7 mouse cellular contexts compared by ENCODE assay signal in genomic region chr11:78190041-78190440, GRCm38 (mm10). TPM values are rescaled to one million over a fixed set of nuclear protein-coding genes. Genes with fewer than 3 reads are reported as not detected.
DNase-seq lines count a peak whose midpoint lies in the region; ATAC-seq and TF ChIP-seq lines count a peak whose summit lies in the region.

No protein-coding gene starts in this region.

- no peak for DNase-seq in ES-E14 (ENCODE audit: low read depth, low spot score)
- DNase-seq in embryonic facial prominence, embryonic 11.5 days (ENCODE audit: low spot score) = peak; percentile 22
- no peak for DNase-seq in liver, postnatal 0 days
- DNase-seq in adrenal gland, postnatal 25 days = no peak
- no peak for DNase-seq in yolk sac, embryonic 10.5 days (ENCODE audit: low spot score)
- DNase-seq in adrenal gland, adult 8-10 months = no peak

- no peak for TF ChIP-seq CTCF in intestine, postnatal 0 days (IDR thresholded peaks at IDR 0.05; ENCODE audit: low read depth)
- TF ChIP-seq CTCF in liver, postnatal 0 days (IDR thresholded peaks at IDR 0.05; ENCODE audit: low read depth) = no peak

- peak overlapping the region; percentile 88 to 94; a peak in 3 of 4 replicates for H3K4me3 ChIP-seq in ES-E14 (ENCODE audit: insufficient read depth in 1 of 2, low read depth in 1 of 2, low read length in 2 of 2, poor library complexity in 1 of 2, severe bottlenecking in 1 of 2)
- H3K4me3 ChIP-seq in embryonic facial prominence, embryonic 11.5 days (ENCODE audit: low read depth, low read length) = peak overlapping the region; percentile 79
- H3K4me3 ChIP-seq in intestine, postnatal 0 days (ENCODE audit: low read depth, low read length) = peak overlapping the region; percentile 68
- H3K4me3 ChIP-seq in liver, postnatal 0 days (ENCODE audit: low read depth, low read length) = peak overlapping the region; percentile 62; the same call in 1 of the 2 replicates

- H3K9me3 ChIP-seq in ES-E14 (ENCODE audit: control insufficient read depth, insufficient read depth, low read depth, low read length) = no peaks in the 10 kb centered on the region
- H3K9me3 ChIP-seq in embryonic facial prominence, embryonic 11.5 days (replicated peaks; ENCODE audit: control insufficient read depth, low read length) = no peaks in the 10 kb centered on the region
- no peaks in the 10 kb centered on the region for H3K9me3 ChIP-seq in intestine, postnatal 0 days (ENCODE audit: control insufficient read depth)
- H3K9me3 ChIP-seq in liver, postnatal 0 days (ENCODE audit: low read length) = no peaks in the 10 kb centered on the region

- no peaks in the 10 kb centered on the region for H3K27me3 ChIP-seq in embryonic facial prominence, embryonic 11.5 days (ENCODE audit: control insufficient read depth, insufficient read depth, low read length)
- peaks cover 3% of the 10 kb centered on the region; the same call in 1 of the 2 replicates for H3K27me3 ChIP-seq in intestine, postnatal 0 days (replicated peaks; ENCODE audit: control insufficient read depth, insufficient read depth, low read length)
- H3K27me3 ChIP-seq in liver, postnatal 0 days (ENCODE audit: insufficient read depth, low read length) = peaks cover 42% of the 10 kb centered on the region

- H3K27ac ChIP-seq in ES-E14 (ENCODE audit: insufficient read depth, low read depth, low read length, poor library complexity, severe bottlenecking) = no peak overlapping the region
- peak overlapping the region; percentile 99 for H3K27ac ChIP-seq in embryonic facial prominence, embryonic 11.5 days (replicated peaks; ENCODE audit: low read depth, low read length)
- H3K27ac ChIP-seq in intestine, postnatal 0 days (ENCODE audit: low read depth, low read length) = no peak overlapping the region
- no peak overlapping the region for H3K27ac ChIP-seq in liver, postnatal 0 days (ENCODE audit: low read depth)

- H3K36me3 ChIP-seq in ES-E14 (ENCODE audit: control insufficient read depth, insufficient read depth, low read length, poor library complexity, severe bottlenecking) = peaks cover 14% of the 10 kb centered on the region
- H3K36me3 ChIP-seq in embryonic facial prominence, embryonic 11.5 days (replicated peaks; ENCODE audit: control insufficient read depth, insufficient read depth, low read depth, low read length) = peaks cover 3% of the 10 kb centered on the region; the same call in 1 of the 2 replicates
- H3K36me3 ChIP-seq in intestine, postnatal 0 days (ENCODE audit: control insufficient read depth, insufficient read depth) = no peaks in the 10 kb centered on the region
- peaks cover 3% of the 10 kb centered on the region; the same call in 1 of the 2 replicates for H3K36me3 ChIP-seq in liver, postnatal 0 days (replicated peaks; ENCODE audit: insufficient read depth, low read length)

- in situ Hi-C loops in ES-E14 (cut with MboI; ENCODE audit: low sequenced_read_pairs in 2 of 2, unreplicated experiment in 2 of 2) = no loop called here

- WGBS in embryonic facial prominence, embryonic 11.5 days = 57% methylated on average over 6 of the region's 6 CpGs
- WGBS in intestine, postnatal 0 days = 40% methylated on average over 6 of the region's 6 CpGs
- 64% methylated on average over 6 of the region's 6 CpGs for WGBS in liver, postnatal 0 days (ENCODE audit: insufficient replicate concordance)

- TF ChIP-seq EP300 in liver, postnatal 0 days (IDR thresholded peaks at IDR 0.05; ENCODE audit: low read depth) = no peak

- H3K4me2 ChIP-seq in embryonic facial prominence, embryonic 11.5 days (ENCODE audit: low read depth, low read length) = peak overlapping the region; percentile 76
- H3K4me2 ChIP-seq in intestine, postnatal 0 days (replicated peaks; ENCODE audit: low read depth) = peak overlapping the region; percentile 94
- H3K4me2 ChIP-seq in liver, postnatal 0 days (ENCODE audit: low read depth, low read length) = peak overlapping the region; percentile 84

- H3K4me1 ChIP-seq in ES-E14 (ENCODE audit: control insufficient read depth in 2 of 2, insufficient read depth in 2 of 2, low read length in 2 of 2, poor library complexity in 1 of 2) = peaks cover 6 to 10% of the 10 kb centered on the region in 2 experiments
- no peaks in the 10 kb centered on the region; the same call in 1 of the 2 replicates for H3K4me1 ChIP-seq in embryonic facial prominence, embryonic 11.5 days (ENCODE audit: control insufficient read depth, insufficient read depth, low read length)
- H3K4me1 ChIP-seq in intestine, postnatal 0 days (replicated peaks; ENCODE audit: control insufficient read depth, insufficient read depth, low read length) = peaks cover 7% of the 10 kb centered on the region; the same call in 1 of the 2 replicates
- H3K4me1 ChIP-seq in liver, postnatal 0 days (ENCODE audit: insufficient read depth) = peaks cover 19% of the 10 kb centered on the region

- no peak overlapping the region for H3K9ac ChIP-seq in ES-E14 (ENCODE audit: insufficient read depth, low read depth, low read length, poor library complexity, severe bottlenecking)
- H3K9ac ChIP-seq in embryonic facial prominence, embryonic 11.5 days (replicated peaks; ENCODE audit: low read length) = peak overlapping the region; percentile 93
- no peak overlapping the region for H3K9ac ChIP-seq in intestine, postnatal 0 days (ENCODE audit: low read depth, low read length)
- no peak overlapping the region for H3K9ac ChIP-seq in liver, postnatal 0 days (replicated peaks)

- no peak for ATAC-seq in embryonic facial prominence, embryonic 11.5 days (replicated peaks; ENCODE audit: insufficient number of reproducible peaks, low FRiP score, low TSS enrichment, low read depth)
- ATAC-seq in intestine, postnatal 0 days = no peak
- no peak for ATAC-seq in liver, postnatal 0 days

TF ChIP-seq in ES-E14, 5 proteins besides CTCF, POLR2A, EP300 and RAD21:
- TF ChIP-seq HCFC1 (IDR thresholded peaks at IDR 0.05; ENCODE audit: borderline replicate concordance, insufficient read depth, low read length) (no peak), CHD2 (IDR thresholded peaks at IDR 0.05; ENCODE audit: low read depth, low read length) (no peak), MAFK (IDR thresholded peaks at IDR 0.05; ENCODE audit: insufficient read depth, low read depth, low read length) (no peak), ZC3H11A (IDR thresholded peaks at IDR 0.05; ENCODE audit: borderline replicate concordance, low read depth, low read length) (no peak)
TF ChIP-seq in ES-E14: peak in this region for 0.

RNA-seq across cellular contexts. Expression of gene Rab34, which starts 1.8 kb away (rescaled TPM):
- total RNA-seq in ES-E14 (2012; rRNA removed) = 33.8 and 36.1 TPM in 2 replicates
- 139 and 140 TPM in 2 replicates for polyA plus RNA-seq in embryonic facial prominence, embryonic 11.5 days (2014; fragmentation: Nextera tagmentation; extraction: Ambion mirVana)
- polyA plus RNA-seq in intestine, postnatal 0 days (2015; fragmentation: Nextera tagmentation; extraction: Ambion mirVana) = 33.9 and 35.4 TPM in 2 replicates
- 26.6 and 28.9 TPM in 2 replicates for polyA plus RNA-seq in liver, postnatal 0 days (2015; fragmentation: Nextera tagmentation; extraction: Ambion mirVana)
- total RNA-seq in adrenal gland, postnatal 25 days (2021) = 90.8 and 97.4 TPM in 2 replicates
- 100 to 1,000 TPM in 2 of 4 experiments, 10 to 100 TPM in 2; 72.8 to 116 (median 98.4) TPM for total RNA-seq in adrenal gland, adult 8-10 months (2022)

RNA-seq across cellular contexts. Expression of gene Proca1, which starts 3.2 kb away (rescaled TPM):
- total RNA-seq in ES-E14 (2012; rRNA removed) = 0.80 and 1.1 TPM in 2 replicates
- polyA plus RNA-seq in embryonic facial prominence, embryonic 11.5 days (2014; fragmentation: Nextera tagmentation; extraction: Ambion mirVana) = 1.2 and 1.7 TPM in 2 replicates
- 0.77 and 1.1 TPM in 2 replicates for polyA plus RNA-seq in intestine, postnatal 0 days (2015; fragmentation: Nextera tagmentation; extraction: Ambion mirVana)
- polyA plus RNA-seq in liver, postnatal 0 days (2015; fragmentation: Nextera tagmentation; extraction: Ambion mirVana) = 0.84 and 1.00 TPM in 2 replicates
- total RNA-seq in adrenal gland, postnatal 25 days (2021) = 14.6 and 16.8 TPM in 2 replicates
- total RNA-seq in adrenal gland, adult 8-10 months (2022) = 10 to 100 TPM; 10.1 to 12.9 (median 11.9) TPM

RNA-seq across cellular contexts. Expression of gene Rpl23a, which starts 6.7 kb away (rescaled TPM):
- 2,611 and 2,664 TPM in 2 replicates for total RNA-seq in ES-E14 (2012; rRNA removed)
- 1,340 and 1,370 TPM in 2 replicates for polyA plus RNA-seq in embryonic facial prominence, embryonic 11.5 days (2014; fragmentation: Nextera tagmentation; extraction: Ambion mirVana)
- 762 and 768 TPM in 2 replicates for polyA plus RNA-seq in intestine, postnatal 0 days (2015; fragmentation: Nextera tagmentation; extraction: Ambion mirVana)
- polyA plus RNA-seq in liver, postnatal 0 days (2015; fragmentation: Nextera tagmentation; extraction: Ambion mirVana) = 732 and 758 TPM in 2 replicates
- 1,910 and 2,113 TPM in 2 replicates for total RNA-seq in adrenal gland, postnatal 25 days (2021)
- total RNA-seq in adrenal gland, adult 8-10 months (2022) = 1,000 to 10,000 TPM; 1,361 to 1,741 (median 1,547) TPM

RNA-seq across cellular contexts. Expression of gene Tlcd1, which starts 13.5 kb away (rescaled TPM):
- 75.6 and 78.6 TPM in 2 replicates for total RNA-seq in ES-E14 (2012; rRNA removed)
- 8.9 and 10.9 TPM in 2 replicates for polyA plus RNA-seq in embryonic facial prominence, embryonic 11.5 days (2014; fragmentation: Nextera tagmentation; extraction: Ambion mirVana)
- polyA plus RNA-seq in intestine, postnatal 0 days (2015; fragmentation: Nextera tagmentation; extraction: Ambion mirVana) = 14.1 and 16.1 TPM in 2 replicates
- polyA plus RNA-seq in liver, postnatal 0 days (2015; fragmentation: Nextera tagmentation; extraction: Ambion mirVana) = 38.2 and 40.3 TPM in 2 replicates
- 73.0 and 107 TPM in 2 replicates for total RNA-seq in adrenal gland, postnatal 25 days (2021)
- 10 to 100 TPM; 54.5 to 65.1 (median 61.2) TPM for total RNA-seq in adrenal gland, adult 8-10 months (2022)

RNA-seq across cellular contexts. Expression of gene Nek8, which starts 13.6 kb away (rescaled TPM):
- 15.3 and 25.4 TPM in 2 replicates for total RNA-seq in ES-E14 (2012; rRNA removed)
- 8.6 and 8.9 TPM in 2 replicates for polyA plus RNA-seq in embryonic facial prominence, embryonic 11.5 days (2014; fragmentation: Nextera tagmentation; extraction: Ambion mirVana)
- polyA plus RNA-seq in intestine, postnatal 0 days (2015; fragmentation: Nextera tagmentation; extraction: Ambion mirVana) = 5.7 and 5.8 TPM in 2 replicates
- polyA plus RNA-seq in liver, postnatal 0 days (2015; fragmentation: Nextera tagmentation; extraction: Ambion mirVana) = 4.9 and 5.4 TPM in 2 replicates
- 15.7 and 17.6 TPM in 2 replicates for total RNA-seq in adrenal gland, postnatal 25 days (2021)
- 10 to 100 TPM; 10.7 to 29.6 (median 21.6) TPM for total RNA-seq in adrenal gland, adult 8-10 months (2022)
